ENCODE assay signal across 8 mouse cellular contexts in the genomic region with DNA sequence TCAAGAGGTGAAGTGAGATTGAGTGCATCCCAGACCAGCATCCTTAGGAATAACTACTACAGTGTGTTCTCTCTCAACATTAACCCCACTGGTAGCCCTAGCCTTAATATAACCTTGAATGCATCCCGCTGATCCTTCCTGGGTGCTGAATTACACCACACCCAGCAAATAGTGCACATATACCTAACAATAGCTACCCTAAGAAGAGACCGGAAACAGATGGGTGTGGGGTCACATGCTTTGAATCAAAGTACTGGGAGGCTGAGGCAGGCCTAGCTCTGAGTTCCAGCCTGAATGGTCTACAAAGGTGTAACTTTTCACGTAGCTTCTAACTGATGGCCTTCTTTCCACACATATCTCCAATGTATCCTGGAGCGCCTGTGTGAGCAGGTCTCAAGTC. TPM values are rescaled to one million over a fixed set of nuclear protein-coding genes. Genes with fewer than 3 reads are reported as not detected.
DNase-seq lines count a peak whose midpoint lies in the region; ATAC-seq and TF ChIP-seq lines count a peak whose summit lies in the region.

No protein-coding gene starts in this region.

- no peaks in the 10 kb centered on the region for H3K9me3 ChIP-seq in heart, embryonic 10.5 days
- no peaks in the 10 kb centered on the region for H3K9me3 ChIP-seq in forebrain, embryonic 13.5 days (replicated peaks)
- no peaks in the 10 kb centered on the region for H3K9me3 ChIP-seq in liver, embryonic 14.5 days (ENCODE audit: control insufficient read depth, low read length)

- peaks cover 25% of the 10 kb centered on the region for H3K4me1 ChIP-seq in heart, embryonic 10.5 days
- peaks cover 24% of the 10 kb centered on the region for H3K4me1 ChIP-seq in forebrain, embryonic 13.5 days
- H3K4me1 ChIP-seq in liver, embryonic 14.5 days (replicated peaks; ENCODE audit: control insufficient read depth in 2 of 2, insufficient read depth in 2 of 2, low read length in 1 of 2): peaks cover 26 to 35% of the 10 kb centered on the region in 2 experiments

- peak overlapping the region; percentile 80 for H3K4me3 ChIP-seq in heart, embryonic 10.5 days
- H3K4me3 ChIP-seq in forebrain, embryonic 13.5 days: peak overlapping the region; percentile 60
- peak overlapping the region; percentile 69 to 84; a peak in 3 of 4 replicates for H3K4me3 ChIP-seq in liver, embryonic 14.5 days (ENCODE audit: insufficient read depth in 1 of 2, low read depth in 2 of 2, low read length in 2 of 2)

- H3K9ac ChIP-seq in forebrain, embryonic 13.5 days: peak overlapping the region; percentile 95; the same call in 1 of the 2 replicates
- H3K9ac ChIP-seq in liver, embryonic 14.5 days (replicated peaks): peak overlapping the region; percentile 97

- TF ChIP-seq CTCF in liver, embryonic 14.5 days (IDR thresholded peaks at IDR 0.05; ENCODE audit: low read depth): no peak

- peak overlapping the region; percentile 77 for H3K4me2 ChIP-seq in forebrain, embryonic 13.5 days
- peak overlapping the region; percentile 88 for H3K4me2 ChIP-seq in liver, embryonic 14.5 days (ENCODE audit: low read depth)

- H3K27ac ChIP-seq in heart, embryonic 10.5 days: peak overlapping the region; percentile 100
- peak overlapping the region; percentile 99; the same call in 1 of the 2 replicates for H3K27ac ChIP-seq in forebrain, embryonic 13.5 days
- peak overlapping the region; percentile 84 for H3K27ac ChIP-seq in liver, embryonic 14.5 days

- DNase-seq in heart, embryonic 10.5 days (ENCODE audit: low spot score): no peak
- DNase-seq in heart, adult 8-10 months (ENCODE audit: low spot score): no peak
- DNase-seq in CD4-positive helper T cell, adult 2 months (ENCODE audit: low read depth, low spot score): peak; percentile 31
- DNase-seq in liver, embryonic 14.5 days (ENCODE audit: low read depth in 3 of 3, low spot score in 3 of 3): no peak
- DNase-seq in adrenal gland, adult 18-20 months (ENCODE audit: low spot score in 2 of 2): no peak
- DNase-seq in ovary, postnatal 10 days (ENCODE audit: low spot score): no peak
- no peak for DNase-seq in left cerebral cortex, adult 9 months (ENCODE audit: low spot score in 2 of 2)

- 90% methylated on average over 4 of the region's 4 CpGs for WGBS in heart, embryonic 10.5 days
- 98% methylated on average over 4 of the region's 4 CpGs for WGBS in forebrain, embryonic 13.5 days
- 85% methylated on average over 4 of the region's 4 CpGs for WGBS in liver, embryonic 14.5 days (ENCODE audit: insufficient replicate concordance)

- no peaks in the 10 kb centered on the region for H3K36me3 ChIP-seq in heart, embryonic 10.5 days
- H3K36me3 ChIP-seq in forebrain, embryonic 13.5 days (ENCODE audit: poor library complexity, severe bottlenecking): no peaks in the 10 kb centered on the region
- H3K36me3 ChIP-seq in liver, embryonic 14.5 days (replicated peaks; ENCODE audit: control insufficient read depth, insufficient read depth, low read depth): no peaks in the 10 kb centered on the region

- H3K27me3 ChIP-seq in heart, embryonic 10.5 days (ENCODE audit: insufficient read depth, poor library complexity, severe bottlenecking): no peaks in the 10 kb centered on the region
- no peaks in the 10 kb centered on the region for H3K27me3 ChIP-seq in forebrain, embryonic 13.5 days
- no peaks in the 10 kb centered on the region for H3K27me3 ChIP-seq in liver, embryonic 14.5 days (ENCODE audit: control insufficient read depth, insufficient read depth, low read length)

- no peak for TF ChIP-seq EP300 in liver, embryonic 14.5 days (IDR thresholded peaks at IDR 0.05; ENCODE audit: low read depth)

- ATAC-seq in forebrain, embryonic 13.5 days: no peak
- ATAC-seq in liver, embryonic 14.5 days (ENCODE audit: insufficient read depth): no peak

RNA-seq across cellular contexts. Expression of a gene that starts 37.8 kb away (rescaled TPM):
- 1,013 and 1,650 TPM in 2 replicates for polyA plus RNA-seq in heart, embryonic 10.5 days (2016; fragmentation: Nextera tagmentation; extraction: Ambion mirVana)
- 100 to 1,000 TPM; 183 to 230 (median 211) TPM for total RNA-seq in heart, adult 8-10 months (2022)
- polyA plus RNA-seq in forebrain, embryonic 13.5 days (2015; fragmentation: Nextera tagmentation; extraction: Ambion mirVana): 2,754 and 3,239 TPM in 2 replicates
- 466 and 1,286 TPM in 2 replicates for polyA plus RNA-seq in liver, embryonic 14.5 days (2012; rRNA removed)
- polyA plus RNA-seq in liver, embryonic 14.5 days (2014; fragmentation: Nextera tagmentation; extraction: Ambion mirVana): 993 and 1,059 TPM in 2 replicates
- total RNA-seq in adrenal gland, adult 18-20 months (2021): 100 to 1,000 TPM; 463 to 486 TPM
